Mouse (Mus musculus) hindbrain, embryonic 13.5 days (tissue): ENCODE data around the gene Nlrp6. TPM values are rescaled to one million over a fixed set of nuclear protein-coding genes. Genes with fewer than 3 reads are reported as not detected.

ENCODE experiments used
- ATAC-seq: fragments of 200-750 bp; cut with Nextera tagmentation; 2 replicates; pipeline ENCODE4 v1.8.0; 2017; ENCODE audit warnings: moderate TSS enrichment; ENCODE audit not compliant: low FRiP score
- H3K27ac ChIP-seq: fragments of 300-500 bp; sonication (generic); 2 replicates; pipeline ENCODE4 v1.5.1; 2015; ENCODE audit warnings: inconsistent platforms, mild to moderate bottlenecking, moderate library complexity
- H3K27me3 ChIP-seq: fragments of 300-500 bp; sonication (generic); 2 replicates; pipeline ENCODE4 v1.6.1; 2015; ENCODE audit warnings: mild to moderate bottlenecking, inconsistent platforms
- H3K36me3 ChIP-seq: fragments of 300-500 bp; sonication (generic); 2 replicates; pipeline ENCODE4 v1.6.1; 2015; ENCODE audit warnings: mild to moderate bottlenecking, inconsistent platforms
- H3K4me1 ChIP-seq: fragments of 300-500 bp; sonication (generic); replicated peaks from 2 replicates; pipeline ENCODE4 v1.6.1; 2015; ENCODE audit warnings: inconsistent platforms
- H3K4me2 ChIP-seq: fragments of 300-500 bp; sonication (generic); 2 replicates; pipeline ENCODE4 v1.6.1; 2015; ENCODE audit warnings: inconsistent platforms, mild to moderate bottlenecking, moderate library complexity
- H3K4me3 ChIP-seq: fragments of 300-500 bp; sonication (generic); 2 replicates; pipeline ENCODE4 v1.5.1; 2015; ENCODE audit warnings: mild to moderate bottlenecking, inconsistent platforms
- H3K9ac ChIP-seq: fragments of 300-500 bp; sonication (generic); 2 replicates; pipeline ENCODE4 v1.6.1; 2015; ENCODE audit warnings: mild to moderate bottlenecking, inconsistent platforms
- H3K9me3 ChIP-seq: fragments of 300-500 bp; sonication (generic); 2 replicates; pipeline ENCODE4 v1.6.1; 2016; ENCODE audit warnings: inconsistent platforms
- WGBS: fragments of 180-500 bp; shearing (Covaris S2); methylation state at CpG from one replicate; pipeline ENCODE4 v1.1.7; 2015; 5-methylcytosine and 5-hydroxymethylcytosine counted together
- polyA plus RNA-seq: library from polyadenylated mRNA; unstranded; fragments of >200 nt; fragmentation: Nextera tagmentation; extraction: Ambion mirVana; gene quantifications from 2 replicates; pipeline ENCODE4 v1.2.1, GENCODE M21; 2015

Gene Nlrp6
- polyA plus RNA-seq, 1 experiment from 2014 or later = 0.12 TPM

DNA sequence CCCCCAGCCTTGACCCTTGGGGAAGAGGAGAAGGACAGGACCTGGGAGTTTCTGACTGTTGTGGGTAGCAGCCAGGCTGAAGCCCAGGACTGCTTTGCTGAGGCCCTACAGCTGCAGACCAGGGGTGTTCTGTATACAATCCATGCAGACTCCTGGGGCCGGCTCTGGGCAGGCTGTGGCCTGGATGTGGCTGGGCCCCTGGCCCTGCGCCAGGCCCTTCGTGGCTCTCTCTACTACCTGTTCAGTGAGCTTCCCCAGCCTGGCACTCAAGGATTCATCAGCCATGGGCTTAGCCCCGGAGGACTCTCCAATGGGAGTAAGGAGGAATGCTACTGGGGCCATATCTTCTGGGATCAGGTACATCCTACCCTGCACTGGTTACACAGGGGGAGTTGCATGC, 22.7 kb downstream of the Nlrp6 start:
- no peaks in the 10 kb centered on the region for H3K36me3 ChIP-seq
- no peak overlapping the region for H3K9ac ChIP-seq
- ATAC-seq = no peak
- H3K27me3 ChIP-seq = no peaks in the 10 kb centered on the region
- WGBS = 95% methylated on average over 4 of the region's 4 CpGs
- H3K4me1 ChIP-seq = peaks cover 19% of the 10 kb centered on the region
- H3K9me3 ChIP-seq = no peaks in the 10 kb centered on the region
- H3K27ac ChIP-seq = no peak overlapping the region
- H3K4me3 ChIP-seq = no peak overlapping the region
- H3K4me2 ChIP-seq = no peak overlapping the region

- no peak for ATAC-seq
- peaks cover 19% of the 10 kb centered on the region for H3K4me1 ChIP-seq
- no peaks in the 10 kb centered on the region for H3K9me3 ChIP-seq
- H3K27me3 ChIP-seq = no peaks in the 10 kb centered on the region
- H3K4me2 ChIP-seq = no peak overlapping the region
- H3K27ac ChIP-seq = no peak overlapping the region
- H3K9ac ChIP-seq = no peak overlapping the region
- H3K4me3 ChIP-seq = no peak overlapping the region
- 93% methylated on average over 7 of the region's 7 CpGs for WGBS
- no peaks in the 10 kb centered on the region for H3K36me3 ChIP-seq
Measured at GRCm38 (mm10) chr7:140944236-140944635, 23.5 kb downstream of the Nlrp6 start.

GRCm38 (mm10) chr7:140945247-140945646, 24.5 kb downstream of the Nlrp6 start:
- ATAC-seq = no peak
- WGBS = 90% methylated on average over 5 of the region's 5 CpGs
- no peak overlapping the region for H3K27ac ChIP-seq

GRCm38 (mm10) chr7:140946311-140946710, 25.6 kb downstream of the Nlrp6 start:
- H3K4me2 ChIP-seq = no peak overlapping the region
- H3K27me3 ChIP-seq = no peaks in the 10 kb centered on the region
- no peaks in the 10 kb centered on the region for H3K36me3 ChIP-seq
- no peak for ATAC-seq
- H3K4me3 ChIP-seq = no peak overlapping the region
- H3K9me3 ChIP-seq = no peaks in the 10 kb centered on the region
- WGBS = 93% methylated on average over 10 of the region's 10 CpGs
- no peak overlapping the region for H3K9ac ChIP-seq
- H3K4me1 ChIP-seq = peaks cover 24% of the 10 kb centered on the region
- H3K27ac ChIP-seq = no peak overlapping the region

More at GRCm38 (mm10) chr7:140945247-140945646, 24.5 kb downstream of the Nlrp6 start:
- Histone ChIP-seq H3K4me2 (no peak overlapping the region), H3K9me3 (no peaks in the 10 kb centered on the region), H3K36me3 (no peaks in the 10 kb centered on the region), H3K9ac (no peak overlapping the region), H3K4me1 (peaks cover 14% of the 10 kb centered on the region), H3K4me3 (no peak overlapping the region), H3K27me3 (no peaks in the 10 kb centered on the region)

DNA sequence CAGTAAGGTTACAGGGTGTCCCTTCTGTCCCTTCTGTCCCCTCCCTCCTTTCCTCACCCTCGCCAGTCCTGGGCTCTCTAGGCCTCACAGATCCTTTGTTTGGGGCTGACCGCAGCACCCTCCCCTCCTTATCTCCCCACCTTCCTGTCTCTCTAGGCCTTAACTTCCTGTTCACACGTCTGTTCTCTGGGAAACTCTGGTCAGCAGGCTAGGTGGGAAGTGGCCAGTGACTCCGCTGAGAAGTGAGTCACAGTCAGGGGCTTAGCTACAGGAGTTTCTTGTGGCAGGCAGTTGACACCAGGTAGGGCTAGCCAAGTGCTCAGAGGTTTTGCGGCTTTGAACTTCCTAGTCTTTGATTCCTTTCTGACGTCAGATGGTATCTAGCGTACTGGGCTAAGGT, 26.3 kb downstream of the Nlrp6 start:
- Histone ChIP-seq H3K9ac (no peak overlapping the region), H3K4me1 (peaks cover 20% of the 10 kb centered on the region), H3K36me3 (no peaks in the 10 kb centered on the region), H3K9me3 (no peaks in the 10 kb centered on the region), H3K27ac (no peak overlapping the region), H3K4me2 (no peak overlapping the region), H3K4me3 (no peak overlapping the region), H3K27me3 (no peaks in the 10 kb centered on the region)
- no peak for ATAC-seq
- 76% methylated on average over 7 of the region's 7 CpGs for WGBS

DNA sequence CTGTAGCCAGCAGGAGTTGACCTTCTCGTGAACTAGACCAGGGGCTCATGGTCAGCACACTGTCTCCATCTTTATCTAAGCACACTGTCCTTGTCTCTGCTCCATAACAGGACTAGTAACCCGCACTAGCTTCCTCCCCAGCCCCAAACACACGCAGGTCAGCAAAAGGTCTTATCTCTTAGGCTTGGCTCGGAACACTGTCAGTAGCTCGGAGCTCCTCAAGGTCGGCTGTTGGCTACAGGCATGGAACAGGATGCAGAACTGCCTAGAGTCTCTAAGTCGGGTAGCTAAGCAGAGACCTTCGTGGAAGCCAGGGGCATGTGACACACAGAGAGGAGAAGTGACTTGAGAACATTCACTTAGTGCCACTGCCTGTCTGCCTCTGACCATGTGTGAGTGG, 27.5 kb downstream of the Nlrp6 start:
- H3K27me3 ChIP-seq = no peaks in the 10 kb centered on the region
- H3K4me1 ChIP-seq = peaks cover 15% of the 10 kb centered on the region
- H3K4me3 ChIP-seq = no peak overlapping the region
- H3K36me3 ChIP-seq = no peaks in the 10 kb centered on the region
- no peak for ATAC-seq
- no peak overlapping the region for H3K9ac ChIP-seq
- H3K9me3 ChIP-seq = no peaks in the 10 kb centered on the region
- no peak overlapping the region for H3K4me2 ChIP-seq
- WGBS = 87% methylated on average over 8 of the region's 8 CpGs
- H3K27ac ChIP-seq = no peak overlapping the region

- Histone ChIP-seq H3K4me2 (no peak overlapping the region), H3K9me3 (no peaks in the 10 kb centered on the region), H3K4me3 (no peak overlapping the region), H3K9ac (no peak overlapping the region), H3K27ac (no peak overlapping the region), H3K27me3 (no peaks in the 10 kb centered on the region), H3K4me1 (peaks cover 18% of the 10 kb centered on the region), H3K36me3 (no peaks in the 10 kb centered on the region)
- ATAC-seq = no peak
- 88% methylated on average over 6 of the region's 6 CpGs for WGBS
Measured at GRCm38 (mm10) chr7:140949255-140949654, 28.6 kb downstream of the Nlrp6 start.

DNA sequence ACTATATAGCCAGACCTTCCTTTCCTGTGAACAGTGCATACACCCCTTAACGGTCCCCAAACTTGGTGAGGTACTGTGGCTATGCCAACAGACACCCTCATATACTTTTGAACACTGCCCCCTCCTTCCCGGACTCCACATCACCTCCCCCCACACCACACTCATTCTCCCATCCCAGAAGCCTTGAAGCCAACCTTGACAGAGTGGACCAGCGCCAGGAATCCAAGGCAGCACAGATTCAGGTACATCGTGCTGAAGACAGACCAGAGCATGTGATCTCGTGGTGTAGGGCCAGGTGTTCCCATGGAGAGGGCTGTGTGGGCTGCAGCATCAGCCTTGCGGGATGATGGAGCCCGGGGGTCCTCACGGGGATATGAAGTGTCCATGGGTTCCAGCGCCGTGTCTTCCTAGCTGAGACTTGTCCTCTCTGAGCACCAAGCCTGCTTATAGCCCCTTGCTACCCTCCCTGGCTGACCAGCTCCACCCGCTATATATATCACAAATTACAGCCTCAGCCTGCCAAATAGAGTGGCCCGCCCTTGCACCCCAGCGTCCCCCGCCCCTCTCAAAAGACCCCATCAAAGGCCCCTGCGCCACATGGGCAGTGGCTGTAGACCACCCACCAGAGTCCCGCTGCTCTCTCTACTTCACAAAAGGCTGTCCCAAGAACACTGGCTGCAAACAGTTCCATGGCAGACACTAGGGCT, 29.3 kb downstream of the Nlrp6 start, which contains the start of gene Ifitm5:
Ifitm5 (minus strand) TSS at position 468 of the 707 bp plus-strand sequence.
- H3K9me3 ChIP-seq = no peaks in the 10 kb centered on the region
- no peaks in the 10 kb centered on the region for H3K36me3 ChIP-seq
- H3K4me1 ChIP-seq = peaks cover 25% of the 10 kb centered on the region
- ATAC-seq = no peak
- H3K27ac ChIP-seq = no peak within 1 kb of the TSS
- no peaks in the 10 kb centered on the region for H3K27me3 ChIP-seq
- no peak within 1 kb of the TSS for H3K9ac ChIP-seq
- H3K4me3 ChIP-seq = no peak within 1 kb of the TSS
- 77% methylated on average over 16 of the region's 16 CpGs for WGBS
- H3K4me2 ChIP-seq = no peak within 1 kb of the TSS

GRCm38 (mm10) chr7:140951051-140951450, 30.3 kb downstream of the Nlrp6 start:
- Histone ChIP-seq H3K9me3 (no peaks in the 10 kb centered on the region), H3K4me2 (no peak overlapping the region), H3K4me1 (peaks cover 30% of the 10 kb centered on the region), H3K36me3 (no peaks in the 10 kb centered on the region), H3K4me3 (no peak overlapping the region), H3K27me3 (0 out of 2 replicates have a peak, but pooled peaks cover 2% of the 10 kb centered on the region), H3K9ac (no peak overlapping the region), H3K27ac (no peak overlapping the region)
- WGBS = 49% methylated on average over 8 of the region's 8 CpGs
- no peak for ATAC-seq

- peaks cover 30% of the 10 kb centered on the region for H3K4me1 ChIP-seq
- H3K4me2 ChIP-seq = no peak overlapping the region
- 0 out of 2 replicates have a peak, but pooled peaks cover 5% of the 10 kb centered on the region for H3K27me3 ChIP-seq
- no peak for ATAC-seq
- no peaks in the 10 kb centered on the region for H3K9me3 ChIP-seq
- no peaks in the 10 kb centered on the region for H3K36me3 ChIP-seq
- H3K9ac ChIP-seq = no peak overlapping the region
- no peak overlapping the region for H3K27ac ChIP-seq
- WGBS = 77% methylated on average over 6 of the region's 6 CpGs
- no peak overlapping the region for H3K4me3 ChIP-seq
Measured at GRCm38 (mm10) chr7:140951765-140952164, 31.1 kb downstream of the Nlrp6 start.

GRCm38 (mm10) chr7:140952441-140952840, 31.7 kb downstream of the Nlrp6 start:
- ATAC-seq = no peak
- no peak overlapping the region for H3K4me2 ChIP-seq
- H3K9me3 ChIP-seq = no peaks in the 10 kb centered on the region
- 84% methylated on average over 7 of the region's 7 CpGs for WGBS
- no peaks in the 10 kb centered on the region for H3K36me3 ChIP-seq
- H3K4me3 ChIP-seq = no peak overlapping the region
- peaks cover 30% of the 10 kb centered on the region for H3K4me1 ChIP-seq
- no peak overlapping the region for H3K9ac ChIP-seq
- 0 out of 2 replicates have a peak, but pooled peaks cover 5% of the 10 kb centered on the region for H3K27me3 ChIP-seq
- no peak overlapping the region for H3K27ac ChIP-seq

DNA sequence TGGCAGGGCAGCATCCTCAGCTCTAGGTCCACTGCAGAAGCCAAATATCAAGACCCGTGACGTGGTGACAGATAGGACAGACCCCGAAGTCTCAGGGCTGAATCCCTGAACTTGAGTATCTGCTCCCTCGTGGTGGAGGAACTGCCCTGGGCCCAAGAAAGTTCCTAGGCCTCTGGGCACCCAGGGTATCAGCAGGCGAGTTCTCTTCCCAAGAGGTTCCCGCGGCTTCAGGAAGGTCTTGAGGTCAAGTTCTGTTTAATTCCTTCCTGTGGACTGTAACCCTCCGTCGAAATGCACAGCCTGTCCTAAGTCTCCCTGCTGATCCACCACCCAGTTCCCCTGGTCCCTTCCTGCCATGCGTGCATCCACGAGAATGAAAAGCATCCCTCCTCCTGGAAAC, 32.4 kb downstream of the Nlrp6 start:
- Histone ChIP-seq H3K27ac (no peak overlapping the region), H3K9ac (no peak overlapping the region), H3K36me3 (no peaks in the 10 kb centered on the region), H3K27me3 (0 out of 2 replicates have a peak, but pooled peaks cover 8% of the 10 kb centered on the region), H3K4me3 (no peak overlapping the region), H3K4me2 (no peak overlapping the region), H3K9me3 (no peaks in the 10 kb centered on the region), H3K4me1 (peaks cover 30% of the 10 kb centered on the region)
- no peak for ATAC-seq
- 86% methylated on average over 11 of the region's 11 CpGs for WGBS
